Mouse (Mus musculus): ENCODE measurements around the gene Hormad1. TPM values are rescaled to one million over a fixed set of nuclear protein-coding genes. Genes with fewer than 3 reads are reported as not detected.
"Not testable (repeated sequence)": the region's sequence is repeated elsewhere in the genome, so short reads cannot be mapped to it uniquely, and the experiment has no call there.

Hormad1 gene
- polyA plus RNA-seq, 1 experiment from 2014 or later: not detected

DNA sequence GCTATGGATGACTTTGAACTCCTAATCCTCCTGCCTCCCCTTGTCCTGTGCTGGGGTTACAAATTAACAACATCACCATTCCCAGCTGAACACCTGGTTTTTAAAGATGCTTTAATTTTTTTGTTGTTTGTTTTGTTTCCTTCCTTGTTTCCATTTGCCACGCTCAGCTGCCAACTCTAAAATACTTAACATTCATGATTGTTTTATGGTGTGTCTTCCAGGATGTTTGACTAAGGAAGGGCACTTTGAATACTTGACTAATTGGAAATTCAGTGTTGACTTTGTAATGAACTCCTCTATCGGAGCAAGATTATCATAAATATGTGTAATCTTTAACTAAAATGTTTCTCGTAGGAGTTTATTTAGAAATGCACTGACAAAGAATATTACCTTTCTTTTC is 41.8 kb downstream of the Hormad1 start:
- 76% methylated on average over 3 of the region's 3 CpGs for whole genome bisulfite sequencing
- H3K4me1 ChIP-seq (replicated peaks; ENCODE audit: control insufficient read depth, insufficient read depth, low read length): no peaks in the 10 kb centered on the region
- no peak for ATAC-seq (ENCODE audit: low read depth)
- no peak overlapping the region for H3K9ac ChIP-seq (ENCODE audit: low read length)
- H3K9me3 ChIP-seq (ENCODE audit: control insufficient read depth, low read length): no peaks in the 10 kb centered on the region
- H3K36me3 ChIP-seq (ENCODE audit: control insufficient read depth, insufficient read depth, low read length): no peaks in the 10 kb centered on the region
- no peak overlapping the region for H3K27ac ChIP-seq (ENCODE audit: low read length)
- no peaks in the 10 kb centered on the region for H3K27me3 ChIP-seq (ENCODE audit: control insufficient read depth, insufficient read depth, low read depth, low read length)
- H3K4me2 ChIP-seq (ENCODE audit: low read depth, low read length): no peak overlapping the region
- H3K4me3 ChIP-seq (ENCODE audit: low read length): no peak overlapping the region

DNA sequence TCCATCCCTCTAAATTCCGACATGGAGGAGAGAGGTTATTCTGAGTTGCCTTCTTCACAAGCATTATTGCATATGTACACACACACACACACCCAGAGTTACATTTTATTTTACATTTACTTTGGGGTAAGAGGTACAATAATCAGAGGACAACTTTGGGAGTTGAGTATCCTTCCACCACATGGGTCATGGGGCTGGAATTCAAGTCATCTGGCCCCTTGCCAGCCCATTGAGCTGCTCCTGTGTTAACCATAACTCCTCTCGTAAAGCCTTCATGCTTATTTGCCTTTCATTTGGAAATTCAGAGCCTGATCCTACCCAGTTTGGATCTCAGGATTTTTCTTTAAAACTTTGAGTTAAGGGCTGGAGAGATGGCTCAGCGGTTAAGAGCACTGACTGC is 46.6 kb downstream of the Hormad1 start:
- ATAC-seq (ENCODE audit: low read depth): peak; percentile 47
- Histone ChIP-seq H3K9ac (ENCODE audit: low read length) (no peak overlapping the region), H3K36me3 (ENCODE audit: control insufficient read depth, insufficient read depth, low read length) (0 out of 2 replicates have a peak, but pooled peaks cover 3% of the 10 kb centered on the region), H3K4me1 (replicated peaks; ENCODE audit: control insufficient read depth, insufficient read depth, low read length) (no peaks in the 10 kb centered on the region), H3K27ac (ENCODE audit: low read length) (no peak overlapping the region), H3K4me3 (ENCODE audit: low read length) (no peak overlapping the region), H3K9me3 (ENCODE audit: control insufficient read depth, low read length) (no peaks in the 10 kb centered on the region), H3K4me2 (ENCODE audit: low read depth, low read length) (no peak overlapping the region), H3K27me3 (ENCODE audit: control insufficient read depth, insufficient read depth, low read depth, low read length) (no peaks in the 10 kb centered on the region)
- 65% methylated on average over 3 of the region's 3 CpGs for WGBS

DNA sequence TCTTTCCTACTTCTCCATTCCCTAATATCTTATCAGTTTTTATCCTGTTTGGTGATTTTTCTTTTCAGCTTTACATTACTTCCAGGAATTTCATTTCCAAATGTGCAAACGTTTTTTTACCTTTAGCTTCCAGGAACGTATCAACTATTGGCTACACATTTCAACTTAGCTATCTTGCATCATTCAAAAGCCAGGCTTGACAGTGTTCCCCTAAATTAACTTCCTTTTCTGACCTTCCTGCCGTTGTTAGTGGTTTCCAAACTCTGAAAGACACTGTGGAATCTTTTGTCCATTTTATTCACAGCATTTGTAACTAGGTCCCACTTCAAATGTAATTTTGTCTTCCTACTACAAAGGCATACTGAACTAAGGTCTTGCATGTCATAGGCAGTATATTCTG is 49.7 kb downstream of the Hormad1 start:
- Histone ChIP-seq H3K4me1 (replicated peaks; ENCODE audit: control insufficient read depth, insufficient read depth, low read length) (no peaks in the 10 kb centered on the region), H3K36me3 (ENCODE audit: control insufficient read depth, insufficient read depth, low read length) (0 out of 2 replicates have a peak, but pooled peaks cover 3% of the 10 kb centered on the region), H3K9me3 (ENCODE audit: control insufficient read depth, low read length) (no peaks in the 10 kb centered on the region), H3K27me3 (ENCODE audit: control insufficient read depth, insufficient read depth, low read depth, low read length) (no peaks in the 10 kb centered on the region), H3K4me2 (ENCODE audit: low read depth, low read length) (no peak overlapping the region), H3K9ac (ENCODE audit: low read length) (no peak overlapping the region), H3K27ac (ENCODE audit: low read length) (no peak overlapping the region), H3K4me3 (ENCODE audit: low read length) (no peak overlapping the region)
- no peak for ATAC-seq (ENCODE audit: low read depth)
- 58% methylated on average over 3 of the region's 3 CpGs for WGBS

DNA sequence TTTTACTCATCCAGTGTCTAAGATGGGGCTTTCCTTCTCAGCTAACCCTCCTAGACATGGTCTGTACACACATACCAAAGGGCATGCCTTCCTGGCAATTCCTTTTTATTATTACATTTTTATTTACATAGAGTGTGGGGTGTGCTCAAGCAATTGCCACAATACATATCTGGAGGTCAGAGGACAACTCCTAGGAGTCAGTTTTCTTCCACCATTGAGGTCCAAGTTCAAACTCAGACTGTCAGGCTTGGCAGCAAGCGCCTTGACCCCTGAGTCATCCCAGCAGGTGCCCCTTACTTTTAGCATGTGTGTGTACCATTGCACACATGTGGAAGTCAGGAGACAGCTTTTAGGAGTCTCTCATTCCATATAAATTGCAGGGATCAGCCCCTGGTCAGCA is 54.5 kb downstream of the Hormad1 start:
- H3K4me1 ChIP-seq (replicated peaks; ENCODE audit: control insufficient read depth, insufficient read depth, low read length): no peaks in the 10 kb centered on the region
- H3K27ac ChIP-seq (ENCODE audit: low read length): no peak overlapping the region
- no peak for ATAC-seq (ENCODE audit: low read depth)
- WGBS: 96% methylated on average over 1 of the region's 1 CpGs
- H3K36me3 ChIP-seq (ENCODE audit: control insufficient read depth, insufficient read depth, low read length): peaks cover 18% of the 10 kb centered on the region
- H3K9me3 ChIP-seq (ENCODE audit: control insufficient read depth, low read length): no peaks in the 10 kb centered on the region
- no peak overlapping the region for H3K9ac ChIP-seq (ENCODE audit: low read length)
- H3K4me3 ChIP-seq (ENCODE audit: low read length): no peak overlapping the region
- H3K27me3 ChIP-seq (ENCODE audit: control insufficient read depth, insufficient read depth, low read depth, low read length): no peaks in the 10 kb centered on the region
- H3K4me2 ChIP-seq (ENCODE audit: low read depth, low read length): no peak overlapping the region

DNA sequence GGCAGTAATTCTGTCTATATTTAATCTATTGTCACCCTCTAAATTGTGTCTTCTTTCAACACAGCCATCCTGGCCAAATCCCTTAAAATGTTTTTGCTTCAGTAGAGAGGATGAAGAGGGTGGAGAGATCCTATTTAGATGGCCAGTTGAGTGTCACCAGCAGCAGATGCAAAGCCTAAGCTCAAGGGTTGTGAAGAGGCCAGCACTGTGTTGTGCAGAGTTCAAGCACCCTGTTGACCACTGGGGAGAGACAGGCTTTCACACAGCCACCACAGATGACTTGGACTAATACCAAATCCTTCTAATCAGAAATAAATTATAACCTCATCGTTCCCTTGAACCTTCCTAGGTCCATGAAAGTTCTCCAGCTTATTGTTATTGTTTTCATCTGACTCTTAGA is 59.0 kb downstream of the Hormad1 start:
- Histone ChIP-seq H3K9me3 (ENCODE audit: control insufficient read depth, low read length) (no peaks in the 10 kb centered on the region), H3K4me2 (ENCODE audit: low read depth, low read length) (no peak overlapping the region), H3K4me1 (replicated peaks; ENCODE audit: control insufficient read depth, insufficient read depth, low read length) (no peaks in the 10 kb centered on the region), H3K9ac (ENCODE audit: low read length) (no peak overlapping the region), H3K27ac (ENCODE audit: low read length) (no peak overlapping the region), H3K4me3 (ENCODE audit: low read length) (no peak overlapping the region), H3K27me3 (ENCODE audit: control insufficient read depth, insufficient read depth, low read depth, low read length) (no peaks in the 10 kb centered on the region), H3K36me3 (ENCODE audit: control insufficient read depth, insufficient read depth, low read length) (peaks cover 17% of the 10 kb centered on the region)
- WGBS: 55% methylated on average over 1 of the region's 1 CpGs
- ATAC-seq (ENCODE audit: low read depth): no peak

DNA sequence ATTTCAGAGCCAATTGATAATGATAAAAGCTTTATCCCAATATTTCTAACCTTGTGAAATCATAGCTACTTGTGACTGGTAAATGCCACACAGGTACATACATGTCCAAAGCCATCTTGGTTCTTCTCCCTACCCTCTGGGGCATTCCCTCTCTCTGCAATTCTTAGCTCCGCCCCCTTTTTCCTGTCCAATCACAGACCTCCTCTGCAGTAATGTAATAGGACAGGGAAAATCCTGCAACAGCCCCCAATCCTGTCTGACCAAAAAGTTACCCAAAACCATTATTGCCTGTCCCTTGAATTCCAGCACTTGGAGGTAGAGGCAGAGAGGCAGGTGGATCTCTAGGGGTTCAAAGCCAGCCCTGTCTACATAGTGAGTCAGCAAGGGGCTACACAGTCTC is 61.8 kb downstream of the Hormad1 start:
- peaks cover 6% of the 10 kb centered on the region for H3K4me1 ChIP-seq (replicated peaks; ENCODE audit: control insufficient read depth, insufficient read depth, low read length)
- WGBS: 67% methylated on average over 1 of the region's 1 CpGs
- ATAC-seq (ENCODE audit: low read depth): no peak

DNA sequence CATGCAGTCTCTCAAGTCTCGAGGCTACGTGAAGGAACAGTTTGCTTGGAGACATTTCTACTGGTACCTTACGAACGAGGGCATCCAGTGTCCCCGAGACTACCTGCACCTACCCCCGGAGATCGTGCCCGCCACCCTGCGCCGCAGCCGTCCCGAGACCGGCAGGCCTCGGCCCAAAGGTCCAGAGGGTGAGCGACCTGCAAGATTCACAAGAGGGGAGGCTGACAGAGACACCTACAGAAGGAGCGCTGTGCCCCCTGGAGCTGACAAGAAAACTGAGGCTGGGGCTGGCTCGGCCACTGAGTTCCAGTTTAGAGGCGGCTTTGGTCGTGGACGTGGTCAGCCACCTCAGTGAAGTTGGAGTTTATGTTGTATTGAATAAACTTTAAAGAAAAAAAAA is 62.9 kb downstream of the Hormad1 start:
- H3K27me3 ChIP-seq (ENCODE audit: control insufficient read depth, insufficient read depth, low read depth, low read length); ATAC-seq (ENCODE audit: low read depth); H3K9ac ChIP-seq (ENCODE audit: low read length); H3K4me1 ChIP-seq (replicated peaks; ENCODE audit: control insufficient read depth, insufficient read depth, low read length); H3K9me3 ChIP-seq (ENCODE audit: control insufficient read depth, low read length); H3K4me3 ChIP-seq (ENCODE audit: low read length); H3K4me2 ChIP-seq (ENCODE audit: low read depth, low read length); H3K27ac ChIP-seq (ENCODE audit: low read length): not testable (repeated sequence)
- peaks cover 14% of the 10 kb centered on the region for H3K36me3 ChIP-seq (ENCODE audit: control insufficient read depth, insufficient read depth, low read length)
- 90% methylated on average over 19 of the region's 20 CpGs for WGBS

More for the DNA sequence above, 61.8 kb downstream of the Hormad1 start:
- Histone ChIP-seq H3K36me3 (ENCODE audit: control insufficient read depth, insufficient read depth, low read length) (peaks cover 12% of the 10 kb centered on the region), H3K9ac (ENCODE audit: low read length) (no peak overlapping the region), H3K4me2 (ENCODE audit: low read depth, low read length) (no peak overlapping the region), H3K4me3 (ENCODE audit: low read length) (no peak overlapping the region), H3K27me3 (ENCODE audit: control insufficient read depth, insufficient read depth, low read depth, low read length) (no peaks in the 10 kb centered on the region), H3K9me3 (ENCODE audit: control insufficient read depth, low read length) (no peaks in the 10 kb centered on the region), H3K27ac (ENCODE audit: low read length) (no peak overlapping the region)

DNA sequence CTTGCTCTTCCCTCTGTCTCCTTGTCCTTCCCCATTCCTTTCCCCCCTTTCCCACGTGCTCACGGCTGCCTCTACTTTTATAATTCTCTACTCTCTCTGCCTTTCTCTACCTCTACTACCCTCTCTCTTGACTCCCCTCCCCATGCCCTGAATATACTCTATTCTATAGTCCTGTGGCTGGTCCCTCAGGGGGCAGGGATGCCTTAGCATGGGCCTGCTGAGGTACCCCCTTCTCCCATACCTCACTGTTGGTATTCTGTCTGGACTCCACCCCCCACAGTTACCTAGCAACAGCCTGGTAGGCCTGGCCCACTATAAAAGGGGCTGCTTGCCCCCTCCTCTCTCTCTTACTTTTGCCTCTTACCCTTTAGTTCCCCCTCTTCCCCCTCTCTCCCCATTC is 64.1 kb downstream of the Hormad1 start:
- no peak overlapping the region for H3K9ac ChIP-seq (ENCODE audit: low read length)
- 73% methylated on average over 2 of the region's 2 CpGs for WGBS

DNA sequence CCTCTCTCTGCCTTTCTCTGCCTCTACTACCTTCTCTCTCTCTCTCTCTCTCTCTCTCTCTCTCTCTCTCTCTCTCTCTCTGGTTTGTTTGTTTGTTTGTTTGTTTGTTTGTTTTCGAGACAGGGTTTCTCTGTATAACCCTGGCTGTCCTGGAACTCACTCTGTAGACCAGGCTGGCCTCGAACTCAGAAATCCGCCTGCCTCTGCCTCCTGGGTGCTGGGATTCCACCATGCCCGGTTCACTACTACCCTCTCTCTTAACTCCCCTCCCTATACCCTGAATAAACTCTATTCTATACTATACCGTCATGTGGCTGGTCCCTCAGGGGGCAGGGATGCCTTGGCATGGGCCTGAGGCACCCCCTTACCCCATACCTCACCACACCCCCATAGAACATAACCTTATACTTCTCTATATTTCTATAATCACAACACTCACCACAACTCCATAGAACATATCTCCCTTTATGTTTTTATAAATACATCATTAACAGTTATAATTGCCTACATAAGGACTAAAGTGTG is 64.6 kb downstream of the Hormad1 start:
- 65% methylated on average over 5 of the region's 5 CpGs for WGBS
- Histone ChIP-seq H3K36me3 (ENCODE audit: control insufficient read depth, insufficient read depth, low read length) (peaks cover 22% of the 10 kb centered on the region), H3K9ac (ENCODE audit: low read length) (peak overlapping the region; percentile 67; the same call in 1 of the 2 replicates), H3K27ac (ENCODE audit: low read length) (peak overlapping the region; percentile 94), H3K4me3 (ENCODE audit: low read length) (peak overlapping the region; percentile 80), H3K4me2 (ENCODE audit: low read depth, low read length) (peak overlapping the region; percentile 62)
- H3K9me3 ChIP-seq (ENCODE audit: control insufficient read depth, low read length); H3K27me3 ChIP-seq (ENCODE audit: control insufficient read depth, insufficient read depth, low read depth, low read length); ATAC-seq (ENCODE audit: low read depth); H3K4me1 ChIP-seq (replicated peaks; ENCODE audit: control insufficient read depth, insufficient read depth, low read length): not testable (repeated sequence)

More for the DNA sequence above, 64.1 kb downstream of the Hormad1 start:
- Histone ChIP-seq H3K4me3 (ENCODE audit: low read length) (no peak overlapping the region), H3K4me1 (replicated peaks; ENCODE audit: control insufficient read depth, insufficient read depth, low read length) (peaks cover 9% of the 10 kb centered on the region), H3K9me3 (ENCODE audit: control insufficient read depth, low read length) (no peaks in the 10 kb centered on the region), H3K36me3 (ENCODE audit: control insufficient read depth, insufficient read depth, low read length) (peaks cover 17% of the 10 kb centered on the region), H3K4me2 (ENCODE audit: low read depth, low read length) (no peak overlapping the region), H3K27ac (ENCODE audit: low read length) (no peak overlapping the region), H3K27me3 (ENCODE audit: control insufficient read depth, insufficient read depth, low read depth, low read length) (no peaks in the 10 kb centered on the region)
- ATAC-seq (ENCODE audit: low read depth): no peak

All from lung, embryonic 16.5 days (tissue).